Mouse (Mus musculus) stomach, postnatal 0 days (tissue): ENCODE data around the gene Mansc4. TPM values are rescaled to one million over a fixed set of nuclear protein-coding genes. Genes with fewer than 3 reads are reported as not detected.

Experiments used
- ATAC-seq: fragments of 200-750 bp; cut with Nextera tagmentation; 2 replicates; pipeline ENCODE4 v1.8.0; 2017; ENCODE audit not compliant: low FRiP score, low TSS enrichment
- DNase-seq: peaks from one replicate; pipeline ENCODE4 v3.0.0-alpha.2; 2016; ENCODE audit warnings: low spot score
- H3K27ac ChIP-seq: fragments of 300-500 bp; sonication (generic); replicated peaks from 2 replicates; pipeline ENCODE4 v1.5.1; 2014; ENCODE audit warnings: mild to moderate bottlenecking, control low read depth
- H3K27me3 ChIP-seq: fragments of 300-500 bp; sonication (generic); 2 replicates; pipeline ENCODE4 v1.6.1; 2014; ENCODE audit warnings: low read length; ENCODE audit not compliant: control insufficient read depth, insufficient read depth
- H3K36me3 ChIP-seq: fragments of 300-500 bp; sonication (generic); 2 replicates; pipeline ENCODE4 v1.6.1; 2014; ENCODE audit warnings: low read length, mixed read lengths; ENCODE audit not compliant: control insufficient read depth, insufficient read depth
- H3K4me1 ChIP-seq: fragments of 300-500 bp; sonication (generic); replicated peaks from 2 replicates; pipeline ENCODE4 v1.6.1; 2014; ENCODE audit warnings: antibody characterized with exemption; ENCODE audit not compliant: control insufficient read depth, insufficient read depth
- H3K4me2 ChIP-seq: fragments of 300-500 bp; sonication (generic); replicated peaks from 2 replicates; pipeline ENCODE4 v1.6.1; 2014; ENCODE audit warnings: low read depth, mild to moderate bottlenecking, control low read depth, moderate library complexity
- H3K4me3 ChIP-seq: fragments of 300-500 bp; sonication (generic); 2 replicates; pipeline ENCODE4 v1.5.1; 2014; ENCODE audit warnings: low read depth, low read length, control low read depth
- H3K9ac ChIP-seq: fragments of 300-500 bp; sonication (generic); 2 replicates; pipeline ENCODE4 v1.6.1; 2014; ENCODE audit warnings: mild to moderate bottlenecking, low read length, control low read depth, mixed read lengths
- H3K9me3 ChIP-seq: fragments of 300-500 bp; sonication (generic); 2 replicates; pipeline ENCODE4 v1.6.1; 2016; ENCODE audit warnings: low read length; ENCODE audit not compliant: control insufficient read depth
- CTCF ChIP-seq: IDR thresholded peaks from 2 replicates; pipeline ENCODE4 v1.5.1; 2016; ENCODE audit warnings: antibody characterized with exemption, low read depth, mild to moderate bottlenecking, moderate library complexity
- EP300 ChIP-seq: optimal IDR thresholded peaks from 2 replicates; pipeline ENCODE3; 2016; ENCODE audit warnings: antibody characterized with exemption
- WGBS: fragments of 180-500 bp; shearing (Covaris S2); extraction: QIAGEN DNeasy Blood & Tissue Kit; methylation state at CpG from one replicate; pipeline ENCODE4 v1.1.7; 2014; 5-methylcytosine and 5-hydroxymethylcytosine counted together
- polyA plus RNA-seq: library from polyadenylated mRNA; unstranded; fragments of >200 nt; fragmentation: Nextera tagmentation; extraction: Ambion mirVana; gene quantifications from 2 replicates; pipeline ENCODE4 v1.2.1, GENCODE M21; 2015

The Mansc4 gene
- polyA plus RNA-seq, 1 experiment from 2014 or later: 2.4 TPM

DNA sequence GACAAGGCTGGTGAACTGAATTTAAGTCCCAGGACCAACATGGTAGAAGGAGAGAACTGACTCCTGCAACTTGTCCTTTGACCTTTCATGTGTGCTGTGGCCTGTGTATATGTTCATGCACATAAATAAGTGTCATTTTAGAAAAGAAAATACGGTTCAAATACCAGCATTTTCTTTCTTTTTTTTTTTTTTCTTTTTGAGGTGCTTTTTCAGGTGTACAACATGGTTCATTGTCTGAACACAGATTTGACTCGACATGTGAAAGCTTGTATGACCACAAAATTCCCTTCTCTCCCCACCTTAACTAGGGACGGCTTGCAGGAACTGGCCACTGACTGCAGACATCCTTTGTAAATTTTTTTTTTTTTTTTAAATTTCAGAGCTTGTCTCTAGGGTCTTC lies 10.1 kb upstream of the Mansc4 start:
- Histone ChIP-seq H3K9ac (no peak overlapping the region; the same call in 1 of the 2 replicates), H3K27ac (no peak overlapping the region), H3K36me3 (peaks cover 4% of the 10 kb centered on the region; the same call in 1 of the 2 replicates), H3K9me3 (no peaks in the 10 kb centered on the region), H3K4me2 (no peak overlapping the region), H3K27me3 (no peaks in the 10 kb centered on the region), H3K4me1 (no peaks in the 10 kb centered on the region), H3K4me3 (no peak overlapping the region)
- DNase-seq (no peak), ATAC-seq (no peak)
- TF ChIP-seq CTCF: no peak
- no peak for TF ChIP-seq EP300
- WGBS: 57% methylated on average over 3 of the region's 3 CpGs

DNA sequence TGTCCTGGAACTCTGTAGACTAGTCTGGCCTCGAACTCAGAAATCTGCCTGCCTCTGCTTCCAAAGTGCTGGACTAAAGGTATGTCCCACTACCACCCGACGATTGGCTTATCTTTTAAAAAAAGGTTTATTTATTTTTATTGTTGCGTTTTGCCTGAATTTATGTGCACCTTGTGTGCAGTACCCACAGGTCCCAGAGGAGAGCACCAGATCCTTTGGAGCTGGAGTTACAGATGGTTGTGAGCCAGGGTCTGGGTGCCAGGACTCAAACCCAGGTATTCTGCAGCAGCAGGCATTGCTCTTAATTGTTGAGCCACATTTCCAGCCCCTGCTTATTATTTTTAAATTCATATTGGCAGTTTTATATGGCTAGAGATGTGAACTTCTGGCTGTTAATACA lies 9.3 kb upstream of the Mansc4 start:
- Histone ChIP-seq H3K4me3 (no peak overlapping the region), H3K36me3 (peaks cover 4% of the 10 kb centered on the region; the same call in 1 of the 2 replicates), H3K4me1 (no peaks in the 10 kb centered on the region), H3K4me2 (no peak overlapping the region), H3K27ac (no peak overlapping the region), H3K27me3 (no peaks in the 10 kb centered on the region), H3K9me3 (no peaks in the 10 kb centered on the region), H3K9ac (no peak overlapping the region)
- TF ChIP-seq EP300 (no peak), CTCF (0 out of 2 replicates have a peak, but pooled peaks have one; percentile 4)
- DNase-seq (no peak), ATAC-seq (no peak)
- 92% methylated on average over 4 of the region's 4 CpGs for WGBS

DNA sequence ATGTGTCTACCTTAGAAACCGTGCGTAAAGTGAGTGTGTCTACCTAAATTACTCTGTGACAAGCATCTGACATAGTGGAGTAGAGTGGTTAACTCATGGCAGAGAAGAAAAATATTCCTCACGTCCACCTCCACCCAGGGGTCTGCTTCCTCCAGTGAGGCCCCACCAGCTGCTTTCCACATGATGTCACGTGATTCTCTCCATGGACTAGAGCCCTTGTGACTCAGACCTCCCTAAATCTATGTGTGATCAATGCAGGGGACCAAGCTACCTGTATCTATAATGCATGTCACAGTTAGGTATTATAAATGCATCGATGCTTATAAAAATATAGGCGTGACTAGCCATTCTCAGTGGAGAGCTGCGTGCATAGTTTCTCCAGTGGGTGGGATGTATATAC lies 7.9 kb upstream of the Mansc4 start:
- Histone ChIP-seq H3K27me3 (no peaks in the 10 kb centered on the region), H3K36me3 (peaks cover 4% of the 10 kb centered on the region; the same call in 1 of the 2 replicates), H3K9me3 (no peaks in the 10 kb centered on the region), H3K4me2 (no peak overlapping the region), H3K4me1 (no peaks in the 10 kb centered on the region), H3K9ac (no peak overlapping the region), H3K4me3 (no peak overlapping the region), H3K27ac (no peak overlapping the region)
- no peak for DNase-seq
- ATAC-seq: no peak
- WGBS: 78% methylated on average over 7 of the region's 7 CpGs
- TF ChIP-seq EP300: no peak
- TF ChIP-seq CTCF: no peak

DNA sequence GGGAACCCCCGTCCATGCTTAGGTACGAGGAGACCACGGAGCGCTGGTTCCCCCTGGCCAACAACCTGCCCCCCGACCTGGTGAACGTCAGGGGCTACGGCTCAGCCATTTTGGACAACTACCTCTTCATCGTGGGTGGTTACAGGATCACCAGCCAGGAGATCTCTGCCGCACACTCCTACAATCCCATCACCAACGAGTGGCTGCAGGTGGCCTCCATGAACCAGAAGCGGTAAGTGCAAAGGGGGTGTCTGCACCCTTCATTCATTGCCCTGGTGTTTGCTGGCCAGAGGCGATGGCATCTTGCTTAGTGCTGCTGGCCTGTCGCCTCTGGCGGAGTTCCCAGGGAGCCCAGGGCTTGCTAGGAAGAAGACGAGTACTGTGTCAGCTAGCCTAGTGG lies 5.3 kb upstream of the Mansc4 start:
- Histone ChIP-seq H3K27ac (peak overlapping the region; percentile 90), H3K4me3 (peak overlapping the region; percentile 75), H3K9me3 (no peaks in the 10 kb centered on the region), H3K27me3 (no peaks in the 10 kb centered on the region), H3K4me1 (no peaks in the 10 kb centered on the region), H3K36me3 (peaks cover 4% of the 10 kb centered on the region; the same call in 1 of the 2 replicates), H3K4me2 (peak overlapping the region; percentile 93), H3K9ac (peak overlapping the region; percentile 94)
- DNase-seq: peak; percentile 27
- TF ChIP-seq EP300 (no peak), CTCF (no peak)
- ATAC-seq: peak; percentile 9; the same call in 1 of the 2 replicates
- WGBS: 4% methylated on average over 15 of the region's 15 CpGs

DNA sequence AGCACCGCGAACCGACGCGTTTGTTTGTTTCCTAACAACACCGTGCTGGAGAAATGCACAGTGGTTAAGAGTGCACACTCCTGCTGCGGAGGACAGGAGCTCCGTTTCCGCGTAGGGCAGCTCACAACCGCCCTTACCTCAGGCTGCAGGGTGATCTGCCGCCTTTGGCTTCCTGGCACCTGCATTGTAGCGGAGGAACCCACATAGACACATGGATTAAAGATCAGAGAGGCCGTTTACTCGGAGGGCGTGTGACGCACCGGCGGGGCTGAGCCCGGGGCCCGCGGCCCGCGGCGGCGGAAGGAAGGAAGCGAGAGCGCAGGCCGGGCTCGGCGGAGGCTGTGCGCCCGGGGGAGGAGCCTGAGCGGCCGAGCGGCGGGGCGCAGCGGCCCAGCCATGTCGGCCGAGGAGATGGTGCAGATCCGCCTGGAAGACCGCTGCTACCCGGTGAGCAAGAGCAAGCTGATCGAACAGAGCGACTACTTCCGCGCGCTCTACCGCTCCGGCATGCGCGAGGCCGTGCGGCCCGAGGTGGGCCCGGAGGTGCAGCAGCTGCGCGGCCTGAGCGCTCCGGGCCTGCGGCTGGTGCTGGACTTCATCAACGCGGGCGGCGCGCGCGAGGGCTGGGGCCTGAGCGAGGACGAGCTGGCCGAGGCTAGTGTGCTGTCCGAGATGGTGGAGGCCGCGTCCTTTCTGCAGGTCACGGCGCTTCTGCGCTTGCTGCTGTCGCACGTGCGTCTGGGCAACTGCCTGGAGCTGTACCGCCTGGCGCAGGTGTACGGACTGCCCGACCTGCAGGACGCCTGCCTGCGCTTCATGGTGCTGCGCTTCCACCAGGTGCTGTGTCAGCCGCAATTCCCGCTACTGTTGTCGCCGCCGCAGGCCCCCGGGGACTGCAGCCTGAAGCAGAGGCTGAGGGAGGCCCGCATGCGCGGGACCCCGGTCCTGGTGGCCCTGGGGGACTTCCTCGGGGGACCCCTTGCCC lies 4.6 kb upstream of the Mansc4 start, which contains the start of gene Klhl42:
TSS of gene Klhl42 (plus strand) at position 244 of the 985 bp plus-strand sequence.
- under 1% methylated on average over 99 of the region's 99 CpGs for WGBS
- peaks cover 4% of the 10 kb centered on the region; the same call in 1 of the 2 replicates for H3K36me3 ChIP-seq
- no peaks in the 10 kb centered on the region for H3K27me3 ChIP-seq
- peak within 1 kb of the TSS; percentile 94 for H3K9ac ChIP-seq
- ATAC-seq (peak; percentile 93), DNase-seq (peak; percentile 80)
- TF ChIP-seq CTCF: no peak
- peak within 1 kb of the TSS; percentile 90 for H3K27ac ChIP-seq
- H3K4me2 ChIP-seq: peak within 1 kb of the TSS; percentile 93
- peak within 1 kb of the TSS; percentile 75 for H3K4me3 ChIP-seq
- H3K9me3 ChIP-seq: no peaks in the 10 kb centered on the region
- no peaks in the 10 kb centered on the region for H3K4me1 ChIP-seq

DNA sequence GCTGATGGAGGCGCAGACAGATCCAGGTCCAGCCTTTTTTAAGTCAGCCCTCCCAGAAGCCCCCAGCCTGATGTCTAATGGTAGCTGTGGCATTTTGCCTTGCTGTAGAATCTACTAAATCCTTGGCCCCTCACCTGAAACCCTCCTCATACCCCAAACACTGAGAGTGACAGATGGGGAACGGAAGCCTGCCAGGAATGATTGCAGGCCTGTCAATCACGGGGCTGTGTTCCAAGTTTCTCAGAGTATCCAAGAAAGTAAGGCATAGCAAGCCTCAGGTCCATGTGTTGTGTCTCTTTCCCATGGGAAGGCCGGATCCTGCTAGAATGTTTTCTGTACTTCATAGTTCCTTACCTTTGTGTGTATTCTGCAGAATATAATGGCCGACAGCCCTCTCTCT lies 3.4 kb upstream of the Mansc4 start:
- no peak overlapping the region for H3K4me3 ChIP-seq
- no peak overlapping the region for H3K4me2 ChIP-seq

More for the DNA sequence above, 3.4 kb upstream of the Mansc4 start:
- Histone ChIP-seq H3K9ac (no peak overlapping the region), H3K27me3 (no peaks in the 10 kb centered on the region), H3K36me3 (no peaks in the 10 kb centered on the region), H3K9me3 (no peaks in the 10 kb centered on the region), H3K27ac (no peak overlapping the region), H3K4me1 (no peaks in the 10 kb centered on the region)
- TF ChIP-seq CTCF (no peak), EP300 (no peak)
- ATAC-seq (no peak), DNase-seq (no peak)
- 82% methylated on average over 5 of the region's 5 CpGs for WGBS
